Comparison of ENCODE assay signal across 11 mouse cellular contexts in genomic region chr3:108237474-108238102, GRCm38 (mm10). TPM values are rescaled to one million over a fixed set of nuclear protein-coding genes. Genes with fewer than 3 reads are reported as not detected.
DNase-seq lines count a peak whose midpoint lies in the region; ATAC-seq and TF ChIP-seq lines count a peak whose summit lies in the region.
"Not testable (repeated sequence)": the region's sequence is repeated elsewhere in the genome, so short reads cannot be mapped to it uniquely, and the experiment has no call there.
"Had no signal": no experiment of that assay in that cellular context is flagged by ENCODE, and none has a peak within 500 bp of the region (broad histone marks: within the 10 kb centered on the region; RNA-seq: fewer than 3 reads in every experiment).

No protein-coding gene starts in this region.

- H3K9ac ChIP-seq in liver, adult 2 months (ENCODE audit: low read depth, low read length); midbrain, postnatal 0 days (replicated peaks; ENCODE audit: low read length, poor library complexity, severe bottlenecking): not testable (repeated sequence)

- not testable (repeated sequence) for H3K4me2 ChIP-seq in midbrain, postnatal 0 days (ENCODE audit: low read depth, low read length, poor library complexity, severe bottlenecking)

- TF ChIP-seq CTCF in liver, adult 2 months (IDR thresholded peaks at IDR 0.05; ENCODE audit: low read depth, low read length), result 0 out of 2 replicates have a peak, but pooled peaks have one; percentile 6
- peak; percentile 27 for TF ChIP-seq CTCF in midbrain, postnatal 0 days (IDR thresholded peaks at IDR 0.05)

- 85% methylated on average over 4 of the region's 4 CpGs for WGBS in liver, adult 2 months
- WGBS in midbrain, postnatal 0 days, result 84% methylated on average over 4 of the region's 4 CpGs

- not testable (repeated sequence) for H3K27me3 ChIP-seq in liver, adult 2 months (ENCODE audit: control insufficient read depth, insufficient read depth, low read length); midbrain, postnatal 0 days (ENCODE audit: insufficient read depth, low read length)

- H3K27ac ChIP-seq in liver, adult 2 months (replicated peaks; ENCODE audit: insufficient read depth, low read depth, low read length); midbrain, postnatal 0 days (ENCODE audit: low read depth, low read length): not testable (repeated sequence)

- not testable (repeated sequence) for TF ChIP-seq POLR2A in liver, adult 2 months (IDR thresholded peaks at IDR 0.05; ENCODE audit: extremely low read depth, insufficient read depth, low read length)

- H3K4me3 ChIP-seq in liver, adult 2 months (ENCODE audit: insufficient read depth, low read depth, low read length); midbrain, postnatal 0 days (ENCODE audit: low read depth, low read length): not testable (repeated sequence)

- not testable (repeated sequence) for H3K79me2 ChIP-seq in liver, adult 2 months (ENCODE audit: control insufficient read depth, insufficient read depth, low read length)

- DNase-seq in A20 (ENCODE audit: low read depth, low spot score) (peak; percentile 50), ES-CJ7 (ENCODE audit: low read depth, low spot score) (peak; percentile 49), R1 (ENCODE audit: low read depth, low spot score) (peak; percentile 73)
- DNase-seq in heart, adult 11 months, result peak; percentile 67
- DNase-seq in induced T-regulatory cell, adult 2 months (ENCODE audit: low read depth), result peak; percentile 31
- not testable (repeated sequence) for DNase-seq in liver, adult 2 months (ENCODE audit: extremely low read depth, low read depth, low spot score); midbrain, postnatal 0 days (ENCODE audit: low spot score)

- H3K36me3 ChIP-seq in liver, adult 2 months (ENCODE audit: control insufficient read depth, insufficient read depth, low read length); midbrain, postnatal 0 days (ENCODE audit: insufficient read depth, low read length): not testable (repeated sequence)

- not testable (repeated sequence) for H3K4me1 ChIP-seq in liver, adult 2 months (ENCODE audit: control insufficient read depth, insufficient read depth, low read length); midbrain, postnatal 0 days (ENCODE audit: insufficient read depth, low read length)

- ATAC-seq in midbrain, postnatal 0 days (ENCODE audit: low FRiP score), result not testable (repeated sequence)

- not testable (repeated sequence) for H3K9me3 ChIP-seq in midbrain, postnatal 0 days (ENCODE audit: low read length)

RNA-seq across cellular contexts. Expression of gene Sypl2, which starts 11.1 kb away (rescaled TPM):
- total RNA-seq in liver, adult 2 months (2014; rRNA removed), result 0.09 TPM in 1 of 2 replicates, not detected in the other
- 0.06 and 0.09 TPM in 2 replicates for polyA plus RNA-seq in liver, adult 2 months (2012; rRNA removed)
- 0.42 and 0.55 TPM in 2 replicates for total RNA-seq in midbrain, postnatal 0 days (2014; rRNA removed)
- polyA plus RNA-seq in midbrain, postnatal 0 days (2015; fragmentation: Nextera tagmentation; extraction: Ambion mirVana), result 0.10 and 0.17 TPM in 2 replicates
- total RNA-seq: common myeloid progenitor, adult 5-6 weeks had no signal
- polyA plus RNA-seq: erythroblast, embryonic 14.5 days; G1E; inflammation-experienced regulatory T-cells, adult 6 months had no signal

RNA-seq across cellular contexts. Expression of gene Psma5, which starts 19.1 kb away (rescaled TPM):
- total RNA-seq in liver, adult 2 months (2014; rRNA removed), result 85.9 and 86.7 TPM in 2 replicates
- polyA plus RNA-seq in liver, adult 2 months (2012; rRNA removed), result 40.5 and 46.4 TPM in 2 replicates
- total RNA-seq in midbrain, postnatal 0 days (2014; rRNA removed), result 93.3 and 102 TPM in 2 replicates
- polyA plus RNA-seq in midbrain, postnatal 0 days (2015; fragmentation: Nextera tagmentation; extraction: Ambion mirVana), result 221 and 224 TPM in 2 replicates

RNA-seq across cellular contexts. Expression of gene Atxn7l2, which starts 26.9 kb away (rescaled TPM):
- 0.28 and 0.34 TPM in 2 replicates for total RNA-seq in liver, adult 2 months (2014; rRNA removed)
- polyA plus RNA-seq in liver, adult 2 months (2012; rRNA removed), result 1.7 and 2.0 TPM in 2 replicates
- total RNA-seq in midbrain, postnatal 0 days (2014; rRNA removed), result 22.5 and 24.9 TPM in 2 replicates
- polyA plus RNA-seq in midbrain, postnatal 0 days (2015; fragmentation: Nextera tagmentation; extraction: Ambion mirVana), result 16.1 and 19.3 TPM in 2 replicates

RNA-seq across cellular contexts. Expression of gene Cyb561d1, which starts 36.6 kb away (rescaled TPM):
- 2.1 and 2.4 TPM in 2 replicates for total RNA-seq in liver, adult 2 months (2014; rRNA removed)
- 3.8 and 4.1 TPM in 2 replicates for polyA plus RNA-seq in liver, adult 2 months (2012; rRNA removed)
- total RNA-seq in midbrain, postnatal 0 days (2014; rRNA removed), result 3.7 and 4.9 TPM in 2 replicates
- polyA plus RNA-seq in midbrain, postnatal 0 days (2015; fragmentation: Nextera tagmentation; extraction: Ambion mirVana), result 3.5 and 4.0 TPM in 2 replicates

RNA-seq across cellular contexts. Expression of gene Sort1, which starts 46.3 kb away (rescaled TPM):
- total RNA-seq in liver, adult 2 months (2014; rRNA removed), result 6.5 and 10.5 TPM in 2 replicates
- 5.1 and 8.3 TPM in 2 replicates for polyA plus RNA-seq in liver, adult 2 months (2012; rRNA removed)
- total RNA-seq in midbrain, postnatal 0 days (2014; rRNA removed), result 68.4 and 80.3 TPM in 2 replicates
- 11.2 and 12.7 TPM in 2 replicates for polyA plus RNA-seq in midbrain, postnatal 0 days (2015; fragmentation: Nextera tagmentation; extraction: Ambion mirVana)
- polyA plus RNA-seq: inflammation-experienced regulatory T-cells, adult 6 months had no signal

Comparison
In these comparisons a context has a peak if more than half of its experiments do, and no peak if none do; other contexts are left out.
1. RNA of gene Atxn7l2, which starts 26.9 kb away (total RNA-seq): 22.5 to 24.9 TPM in midbrain, postnatal 0 days; 0.28 to 0.34 TPM in liver, adult 2 months; every median in the first group is over 10 times any median in the second.